Mouse (Mus musculus): ENCODE data around the gene Specc1. TPM values are rescaled to one million over a fixed set of nuclear protein-coding genes. Genes with fewer than 3 reads are reported as not detected.

Gene Specc1
- polyA plus RNA-seq, 1 experiment from 2014 or later: 11.5 TPM

DNA sequence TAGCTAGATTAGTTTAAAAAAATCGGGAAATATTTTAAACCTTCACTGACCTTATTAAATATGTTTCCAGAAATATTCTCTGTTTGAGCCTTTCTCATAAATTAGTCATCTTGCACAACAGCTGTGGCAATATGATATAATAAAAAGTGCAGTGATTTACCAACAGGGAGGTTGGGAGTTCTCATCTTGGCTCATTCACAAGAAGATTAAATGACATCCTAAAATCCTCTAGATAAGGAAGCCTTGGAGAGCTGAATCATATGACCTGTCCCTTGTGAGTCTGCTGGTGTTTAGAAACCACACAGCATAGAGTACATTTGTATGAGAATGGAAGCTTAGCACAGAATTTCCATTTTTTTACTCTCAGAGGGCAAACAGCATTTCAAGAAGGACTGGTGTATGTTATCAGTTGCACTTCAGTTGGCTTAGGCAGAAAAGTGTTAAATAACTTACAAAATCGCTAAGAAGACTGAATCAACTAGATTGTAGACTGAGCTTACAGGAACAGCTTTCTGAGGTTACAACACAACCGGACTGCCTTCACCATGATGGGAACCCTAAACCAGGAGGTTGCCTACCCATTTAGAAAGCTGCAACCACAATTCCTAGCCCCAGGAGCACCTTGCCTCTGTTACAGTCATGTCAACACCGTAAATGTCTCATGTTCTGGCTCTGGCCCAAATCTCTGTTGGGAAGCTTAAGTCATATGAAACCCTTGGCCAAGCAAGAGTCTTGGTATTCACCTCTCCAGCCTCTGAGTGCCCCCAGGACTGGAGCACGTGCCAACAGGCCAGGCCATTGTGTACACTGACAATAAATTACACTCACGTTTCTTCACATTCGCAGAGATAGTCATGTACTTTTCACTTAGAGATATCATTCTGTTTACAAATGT lies 188.9 kb downstream of the Specc1 start:
- H3K9me3 ChIP-seq (ENCODE audit: control insufficient read depth, low read length): no peaks in the 10 kb centered on the region
- no peaks in the 10 kb centered on the region for H3K4me1 ChIP-seq (replicated peaks; ENCODE audit: control insufficient read depth, insufficient read depth, low read length)
- WGBS: 85% methylated on average over 7 of the region's 7 CpGs
- ATAC-seq (ENCODE audit: low FRiP score): no peak
- no peak for DNase-seq (ENCODE audit: low spot score)
- H3K27me3 ChIP-seq (ENCODE audit: control insufficient read depth, insufficient read depth, low read length): no peaks in the 10 kb centered on the region
- no peak overlapping the region for H3K9ac ChIP-seq
- no peak overlapping the region for H3K4me2 ChIP-seq (replicated peaks)
- H3K4me3 ChIP-seq (replicated peaks; ENCODE audit: low read length): no peak overlapping the region
- H3K36me3 ChIP-seq (replicated peaks; ENCODE audit: control insufficient read depth, insufficient read depth): peaks cover 11% of the 10 kb centered on the region
- no peak overlapping the region for H3K27ac ChIP-seq

DNA sequence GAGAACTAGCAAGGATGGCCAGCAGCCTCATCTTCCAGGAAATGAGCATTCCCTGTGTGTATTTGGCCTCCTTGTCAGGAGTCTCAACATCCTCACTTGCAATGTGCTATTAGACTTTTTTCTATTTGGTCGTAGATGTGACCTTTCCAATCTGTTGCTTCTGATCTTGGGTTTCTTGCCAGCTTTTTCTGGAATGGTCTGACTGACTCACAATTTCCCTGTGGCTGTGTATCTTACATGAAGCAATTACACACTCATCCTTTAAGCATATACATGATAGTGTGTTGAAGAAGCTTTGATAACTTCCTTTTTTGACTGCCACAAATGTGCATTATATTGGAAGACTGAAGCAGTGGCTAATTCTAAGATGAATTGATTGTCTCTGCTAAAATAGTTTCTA lies 190.1 kb downstream of the Specc1 start:
- no peaks in the 10 kb centered on the region for H3K27me3 ChIP-seq (ENCODE audit: control insufficient read depth, insufficient read depth, low read length)

DNA sequence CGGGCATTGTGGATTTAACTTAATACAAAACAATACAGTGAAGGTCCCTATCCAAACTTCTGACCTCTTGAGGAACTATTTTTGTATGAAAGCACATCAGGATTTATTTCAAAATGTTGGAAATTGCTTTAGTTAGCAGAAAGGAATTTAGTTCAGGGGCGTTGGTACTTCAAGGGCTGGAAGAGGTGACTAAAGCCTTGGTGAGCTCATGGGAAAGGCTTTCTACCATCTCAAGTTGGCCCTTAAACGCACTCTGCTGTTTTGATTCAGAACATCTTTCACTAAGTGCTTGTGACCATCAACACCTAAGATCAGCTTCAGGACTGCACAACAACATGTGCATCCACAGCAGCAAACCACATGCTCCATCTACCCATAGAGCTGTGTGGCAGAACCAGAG lies 191.5 kb downstream of the Specc1 start:
- H3K9ac ChIP-seq: no peak overlapping the region
- no peaks in the 10 kb centered on the region for H3K4me1 ChIP-seq (replicated peaks; ENCODE audit: control insufficient read depth, insufficient read depth, low read length)
- no peaks in the 10 kb centered on the region for H3K27me3 ChIP-seq (ENCODE audit: control insufficient read depth, insufficient read depth, low read length)
- DNase-seq (ENCODE audit: low spot score) (no peak), ATAC-seq (ENCODE audit: low FRiP score) (no peak)
- no peaks in the 10 kb centered on the region for H3K9me3 ChIP-seq (ENCODE audit: control insufficient read depth, low read length)
- WGBS: 95% methylated on average over 3 of the region's 3 CpGs
- peaks cover 11% of the 10 kb centered on the region for H3K36me3 ChIP-seq (replicated peaks; ENCODE audit: control insufficient read depth, insufficient read depth)
- no peak overlapping the region for H3K4me3 ChIP-seq (replicated peaks; ENCODE audit: low read length)
- no peak overlapping the region for H3K4me2 ChIP-seq (replicated peaks)
- H3K27ac ChIP-seq: no peak overlapping the region

More for the DNA sequence above, 190.1 kb downstream of the Specc1 start:
- Histone ChIP-seq H3K4me3 (replicated peaks; ENCODE audit: low read length) (no peak overlapping the region), H3K27ac (no peak overlapping the region), H3K4me1 (replicated peaks; ENCODE audit: control insufficient read depth, insufficient read depth, low read length) (no peaks in the 10 kb centered on the region), H3K4me2 (replicated peaks) (no peak overlapping the region), H3K36me3 (replicated peaks; ENCODE audit: control insufficient read depth, insufficient read depth) (peaks cover 11% of the 10 kb centered on the region), H3K9me3 (ENCODE audit: control insufficient read depth, low read length) (no peaks in the 10 kb centered on the region), H3K9ac (no peak overlapping the region)
- DNase-seq (ENCODE audit: low spot score) (no peak), ATAC-seq (ENCODE audit: low FRiP score) (no peak)
- 88% methylated on average over 1 of the region's 1 CpGs for WGBS

DNA sequence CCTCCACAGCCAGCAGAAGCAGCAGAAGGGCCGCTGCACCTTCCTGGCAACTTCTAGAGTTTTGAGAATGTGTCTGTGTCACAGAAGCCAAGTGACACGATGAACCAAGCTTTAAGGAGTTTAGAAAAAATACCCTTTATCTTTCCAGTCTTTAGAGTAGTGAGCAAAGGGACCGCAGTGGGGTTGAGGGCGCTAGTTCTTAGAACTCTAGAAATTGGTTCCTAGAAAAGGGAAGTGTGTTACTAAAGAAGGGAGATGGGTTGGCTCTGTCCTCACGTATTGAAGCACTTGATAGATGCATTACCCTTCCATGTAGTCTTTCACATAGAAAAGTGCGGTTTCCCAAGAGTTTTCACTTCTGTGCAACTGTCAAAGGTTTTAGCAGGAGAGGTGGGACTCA lies 191.9 kb downstream of the Specc1 start:
- peaks cover 11% of the 10 kb centered on the region for H3K36me3 ChIP-seq (replicated peaks; ENCODE audit: control insufficient read depth, insufficient read depth)
- no peaks in the 10 kb centered on the region for H3K27me3 ChIP-seq (ENCODE audit: control insufficient read depth, insufficient read depth, low read length)
- H3K9ac ChIP-seq: no peak overlapping the region
- H3K4me3 ChIP-seq (replicated peaks; ENCODE audit: low read length): no peak overlapping the region
- H3K4me2 ChIP-seq (replicated peaks): no peak overlapping the region
- WGBS: 90% methylated on average over 6 of the region's 6 CpGs
- H3K27ac ChIP-seq: no peak overlapping the region
- no peaks in the 10 kb centered on the region for H3K4me1 ChIP-seq (replicated peaks; ENCODE audit: control insufficient read depth, insufficient read depth, low read length)
- no peaks in the 10 kb centered on the region for H3K9me3 ChIP-seq (ENCODE audit: control insufficient read depth, low read length)
- no peak for ATAC-seq (ENCODE audit: low FRiP score)
- DNase-seq (ENCODE audit: low spot score): no peak

DNA sequence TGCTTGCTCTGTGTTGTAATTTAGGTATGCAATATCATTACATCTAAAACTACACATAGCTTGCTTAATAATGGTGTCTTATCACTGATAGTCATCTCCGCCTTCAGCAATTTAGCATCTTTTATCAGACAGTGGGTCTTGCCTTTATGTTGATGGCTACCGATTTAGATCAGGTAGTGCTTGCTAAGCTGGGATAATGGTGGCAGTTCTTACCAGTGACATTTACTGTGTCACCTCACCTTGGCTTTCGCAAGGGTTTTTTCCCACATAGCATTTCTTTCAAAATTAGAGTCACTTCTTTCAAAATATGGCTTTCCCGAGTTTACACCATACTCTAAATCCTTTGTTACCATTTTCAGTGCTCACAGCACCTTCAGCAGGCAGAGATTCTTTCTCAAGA lies 196.5 kb downstream of the Specc1 start:
- H3K4me1 ChIP-seq (replicated peaks; ENCODE audit: control insufficient read depth, insufficient read depth, low read length): no peaks in the 10 kb centered on the region
- DNase-seq (ENCODE audit: low spot score): no peak
- ATAC-seq (ENCODE audit: low FRiP score): no peak
- no peaks in the 10 kb centered on the region for H3K27me3 ChIP-seq (ENCODE audit: control insufficient read depth, insufficient read depth, low read length)
- 90% methylated on average over 4 of the region's 4 CpGs for WGBS
- H3K9me3 ChIP-seq (ENCODE audit: control insufficient read depth, low read length): no peaks in the 10 kb centered on the region
- H3K4me3 ChIP-seq (replicated peaks; ENCODE audit: low read length): no peak overlapping the region
- no peak overlapping the region for H3K4me2 ChIP-seq (replicated peaks)
- H3K36me3 ChIP-seq (replicated peaks; ENCODE audit: control insufficient read depth, insufficient read depth): peaks cover 5% of the 10 kb centered on the region; the same call in 1 of the 2 replicates
- H3K9ac ChIP-seq: no peak overlapping the region
- no peak overlapping the region for H3K27ac ChIP-seq

DNA sequence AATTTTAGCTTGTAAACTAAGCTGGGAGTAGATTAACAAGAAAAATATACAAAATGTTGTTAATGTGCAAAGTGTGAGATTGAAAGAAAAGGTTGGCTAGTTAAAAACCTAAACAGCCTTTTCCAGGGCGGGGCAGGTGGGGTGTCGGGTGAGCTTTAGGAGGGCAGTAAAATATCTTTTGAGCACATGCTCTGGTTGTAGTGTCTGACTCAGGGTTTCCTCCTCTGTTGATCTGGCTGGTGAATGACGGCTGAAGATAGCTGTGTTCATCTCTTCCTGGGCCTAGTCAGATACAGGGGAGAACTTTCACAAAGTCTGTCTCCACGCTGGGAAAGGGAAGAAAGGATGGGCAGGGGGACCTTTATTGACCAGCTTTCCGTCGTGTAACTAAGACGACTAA lies 203.2 kb downstream of the Specc1 start:
- H3K36me3 ChIP-seq (replicated peaks; ENCODE audit: control insufficient read depth, insufficient read depth): peaks cover 5% of the 10 kb centered on the region; the same call in 1 of the 2 replicates
- 93% methylated on average over 7 of the region's 7 CpGs for WGBS
- ATAC-seq (ENCODE audit: low FRiP score) (no peak), DNase-seq (ENCODE audit: low spot score) (no peak)
- H3K9me3 ChIP-seq (ENCODE audit: control insufficient read depth, low read length): no peaks in the 10 kb centered on the region
- H3K4me1 ChIP-seq (replicated peaks; ENCODE audit: control insufficient read depth, insufficient read depth, low read length): no peaks in the 10 kb centered on the region
- H3K27ac ChIP-seq: no peak overlapping the region
- H3K4me2 ChIP-seq (replicated peaks): no peak overlapping the region
- no peak overlapping the region for H3K9ac ChIP-seq
- no peak overlapping the region for H3K4me3 ChIP-seq (replicated peaks; ENCODE audit: low read length)
- H3K27me3 ChIP-seq (ENCODE audit: control insufficient read depth, insufficient read depth, low read length): no peaks in the 10 kb centered on the region

DNA sequence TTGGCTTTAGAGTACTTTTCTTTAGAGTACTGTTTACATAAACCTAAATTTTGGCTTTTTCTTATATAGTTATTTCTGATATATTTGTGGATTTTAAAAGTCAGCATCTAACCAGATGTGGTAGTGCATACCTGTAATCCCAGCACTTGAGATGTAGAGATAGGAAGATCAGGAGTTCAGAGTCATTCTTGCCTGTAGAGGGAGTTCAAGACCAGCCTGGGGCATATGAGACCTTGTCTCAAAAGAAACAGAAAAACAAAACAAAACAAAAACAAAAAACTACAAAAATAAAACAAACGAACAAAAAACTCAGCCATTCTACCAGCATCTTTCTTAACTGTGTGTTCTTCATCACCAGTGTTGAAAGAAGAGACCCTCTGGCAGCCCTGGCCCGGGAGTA lies 204.9 kb downstream of the Specc1 start:
- WGBS: 93% methylated on average over 2 of the region's 2 CpGs
- no peak for ATAC-seq (ENCODE audit: low FRiP score)
- H3K4me2 ChIP-seq (replicated peaks): no peak overlapping the region

DNA sequence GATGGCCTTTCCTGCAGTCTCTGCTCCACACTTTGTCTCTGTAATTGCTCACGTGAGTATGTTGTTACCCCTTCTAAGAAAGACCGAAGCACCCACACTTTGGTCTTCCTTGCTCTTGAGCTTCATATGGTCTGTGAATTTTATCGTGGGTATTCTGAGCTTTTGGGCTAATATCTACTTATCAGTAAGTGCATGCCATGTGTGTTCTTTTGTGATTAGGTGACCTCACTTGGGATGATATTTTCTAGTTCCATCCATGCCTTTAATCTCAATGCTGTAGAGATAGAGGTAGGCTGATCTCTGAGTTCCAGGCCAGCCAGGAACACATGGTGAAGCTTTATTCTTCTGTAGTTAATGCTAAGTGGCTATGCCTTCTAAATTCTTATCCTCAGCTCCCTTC lies 207.8 kb downstream of the Specc1 start:
- H3K27ac ChIP-seq: no peak overlapping the region
- no peak overlapping the region for H3K4me2 ChIP-seq (replicated peaks)
- H3K4me1 ChIP-seq (replicated peaks; ENCODE audit: control insufficient read depth, insufficient read depth, low read length): no peaks in the 10 kb centered on the region
- H3K4me3 ChIP-seq (replicated peaks; ENCODE audit: low read length): no peak overlapping the region
- ATAC-seq (ENCODE audit: low FRiP score) (no peak), DNase-seq (ENCODE audit: low spot score) (no peak)
- WGBS: 94% methylated on average over 3 of the region's 3 CpGs
- H3K9ac ChIP-seq: no peak overlapping the region
- H3K36me3 ChIP-seq (replicated peaks; ENCODE audit: control insufficient read depth, insufficient read depth): no peaks in the 10 kb centered on the region
- H3K9me3 ChIP-seq (ENCODE audit: control insufficient read depth, low read length): no peaks in the 10 kb centered on the region
- no peaks in the 10 kb centered on the region for H3K27me3 ChIP-seq (ENCODE audit: control insufficient read depth, insufficient read depth, low read length)

More for the DNA sequence above, 204.9 kb downstream of the Specc1 start:
- H3K27ac ChIP-seq: no peak overlapping the region
- DNase-seq (ENCODE audit: low spot score): no peak
- peaks cover 5% of the 10 kb centered on the region; the same call in 1 of the 2 replicates for H3K36me3 ChIP-seq (replicated peaks; ENCODE audit: control insufficient read depth, insufficient read depth)
- H3K27me3 ChIP-seq (ENCODE audit: control insufficient read depth, insufficient read depth, low read length): no peaks in the 10 kb centered on the region
- H3K9me3 ChIP-seq (ENCODE audit: control insufficient read depth, low read length): no peaks in the 10 kb centered on the region
- no peak overlapping the region for H3K4me3 ChIP-seq (replicated peaks; ENCODE audit: low read length)
- no peaks in the 10 kb centered on the region for H3K4me1 ChIP-seq (replicated peaks; ENCODE audit: control insufficient read depth, insufficient read depth, low read length)
- no peak overlapping the region for H3K9ac ChIP-seq

DNA sequence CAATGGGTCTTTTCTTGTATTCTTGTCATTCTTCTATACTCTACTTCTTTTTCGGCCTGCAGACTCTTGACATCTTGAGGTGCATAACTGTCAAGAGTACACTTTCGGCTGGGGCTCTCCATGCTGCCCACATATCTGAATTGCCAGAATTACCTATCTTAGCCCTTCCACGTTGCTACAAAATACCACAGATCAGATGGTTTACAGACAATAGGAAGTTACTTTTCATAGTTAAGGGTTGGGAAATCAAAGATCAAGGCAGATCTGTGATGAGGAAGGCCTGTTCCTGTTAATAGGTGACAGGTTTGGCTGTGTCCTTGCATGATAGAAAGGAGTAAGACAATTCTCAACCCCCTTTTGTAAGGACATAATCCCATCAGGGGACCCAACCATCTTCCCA lies 209.9 kb downstream of the Specc1 start:
- DNase-seq (ENCODE audit: low spot score) (no peak), ATAC-seq (ENCODE audit: low FRiP score) (no peak)
- 75% methylated on average over 3 of the region's 3 CpGs for WGBS
- H3K9ac ChIP-seq: no peak overlapping the region
- no peak overlapping the region for H3K4me2 ChIP-seq (replicated peaks)
- H3K36me3 ChIP-seq (replicated peaks; ENCODE audit: control insufficient read depth, insufficient read depth): 0 out of 2 replicates have a peak, but pooled peaks cover 9% of the 10 kb centered on the region
- no peak overlapping the region for H3K4me3 ChIP-seq (replicated peaks; ENCODE audit: low read length)
- H3K27me3 ChIP-seq (ENCODE audit: control insufficient read depth, insufficient read depth, low read length): no peaks in the 10 kb centered on the region
- no peak overlapping the region for H3K27ac ChIP-seq
- no peaks in the 10 kb centered on the region for H3K9me3 ChIP-seq (ENCODE audit: control insufficient read depth, low read length)
- H3K4me1 ChIP-seq (replicated peaks; ENCODE audit: control insufficient read depth, insufficient read depth, low read length): no peaks in the 10 kb centered on the region
